Mouse (Mus musculus) myocyte (in vitro differentiated cells): ENCODE measurements around the gene 1700125H20Rik.

ENCODE experiments used
- CEBPB ChIP-seq: IDR thresholded peaks from 2 replicates; pipeline ENCODE4 v1.6.1; 2011; ENCODE audit warnings: mild to moderate bottlenecking, moderate library complexity; ENCODE audit not compliant: poor library complexity, insufficient read depth, severe bottlenecking
- E2F4 ChIP-seq: IDR thresholded peaks from one replicate; pipeline ENCODE4 v1.6.1; 2011; ENCODE audit warnings: mild to moderate bottlenecking, control low read depth, moderate library complexity; ENCODE audit not compliant: insufficient read depth
- MAX ChIP-seq: IDR thresholded peaks from one replicate; pipeline ENCODE4 v1.6.1; 2011; ENCODE audit warnings: low read depth, mild to moderate bottlenecking, control low read depth
- MYOD1 ChIP-seq, 3 experiments: IDR thresholded peaks; one replicate each; pipeline ENCODE4 v1.6.1; 2011; ENCODE audit warnings: control low read depth in 2 of 3, low read depth in 2 of 3, mild to moderate bottlenecking in 2 of 3, moderate library complexity in 1 of 3; ENCODE audit not compliant: insufficient read length in 2 of 3, control insufficient read depth in 1 of 3
- MYOG ChIP-seq, 3 experiments: IDR thresholded peaks; one replicate each; pipeline ENCODE4 v1.6.1; 2011; ENCODE audit warnings: control low read depth in 2 of 3, low read depth in 2 of 3, mild to moderate bottlenecking in 2 of 3; ENCODE audit not compliant: insufficient read length in 2 of 3, control insufficient read depth in 1 of 3, insufficient read depth in 1 of 3
- POLR2A ChIP-seq: IDR thresholded peaks from one replicate; pipeline ENCODE4 v1.6.1; 2011; ENCODE audit warnings: low read depth, mild to moderate bottlenecking, control low read depth, moderate library complexity; ENCODE audit not compliant: insufficient read length
- POLR2AphosphoS2 ChIP-seq: IDR thresholded peaks from one replicate; pipeline ENCODE4 v1.6.1; 2011; ENCODE audit warnings: low read depth, control low read depth; ENCODE audit not compliant: insufficient read length
- REST ChIP-seq: IDR thresholded peaks from one replicate; pipeline ENCODE4 v1.6.1; 2011; ENCODE audit warnings: mild to moderate bottlenecking, control low read depth, moderate library complexity; ENCODE audit not compliant: insufficient read depth, insufficient read length
- SRF ChIP-seq: IDR thresholded peaks from one replicate; pipeline ENCODE4 v1.6.1; 2011; ENCODE audit warnings: low read depth; ENCODE audit not compliant: control insufficient read depth, insufficient read length
- TCF12 ChIP-seq: IDR thresholded peaks from one replicate; pipeline ENCODE4 v1.6.1; 2011; ENCODE audit warnings: mild to moderate bottlenecking, control low read depth; ENCODE audit not compliant: poor library complexity, insufficient read depth, severe bottlenecking
- TCF3 ChIP-seq: IDR thresholded peaks from one replicate; pipeline ENCODE4 v1.6.1; 2011; ENCODE audit warnings: low read depth, control low read depth; ENCODE audit not compliant: insufficient read length
- USF1 ChIP-seq: IDR thresholded peaks from one replicate; pipeline ENCODE4 v1.6.1; 2011; ENCODE audit warnings: low read depth, mild to moderate bottlenecking, control low read depth, moderate library complexity

GRCm38 (mm10) chr11:85138776-85139474 is 31.3 kb upstream of the 1700125H20Rik start:
- TF ChIP-seq MYOD1 (IDR thresholded peaks at IDR 0.05; ENCODE audit: control insufficient read depth in 1 of 3, insufficient read length in 2 of 3, low read depth in 2 of 3) (no peak), USF1 (no peak), POLR2A (no peak), TCF12 (no peak), POLR2AphosphoS2 (no peak), MYOG (IDR thresholded peaks at IDR 0.05; ENCODE audit: control insufficient read depth in 1 of 3, insufficient read depth in 1 of 3, insufficient read length in 2 of 3, low read depth in 2 of 3) (no peak), TCF3 (no peak), MAX (no peak), E2F4 (no peak), CEBPB (no peak), SRF (no peak), REST (no peak)
